Mouse (Mus musculus) small intestine, adult 2 months (tissue): Measurements from ENCODE around the gene Pigc.

Source experiments
- CTCF ChIP-seq: fragments of 200-500 bp; IDR thresholded peaks from 2 replicates; pipeline ENCODE4 v1.5.1; 2012; ENCODE audit warnings: low read depth, mild to moderate bottlenecking, control low read depth, inconsistent platforms, low read length, moderate library complexity, mixed read lengths; ENCODE audit not compliant: insufficient replicate concordance, insufficient read length; ENCODE audit errors: extremely low read depth
- POLR2A ChIP-seq: fragments of 200-500 bp; IDR thresholded peaks from 2 replicates; pipeline ENCODE4 v1.6.1; 2012; ENCODE audit warnings: low read depth, mild to moderate bottlenecking, control low read depth, inconsistent platforms, low read length, moderate library complexity

DNA sequence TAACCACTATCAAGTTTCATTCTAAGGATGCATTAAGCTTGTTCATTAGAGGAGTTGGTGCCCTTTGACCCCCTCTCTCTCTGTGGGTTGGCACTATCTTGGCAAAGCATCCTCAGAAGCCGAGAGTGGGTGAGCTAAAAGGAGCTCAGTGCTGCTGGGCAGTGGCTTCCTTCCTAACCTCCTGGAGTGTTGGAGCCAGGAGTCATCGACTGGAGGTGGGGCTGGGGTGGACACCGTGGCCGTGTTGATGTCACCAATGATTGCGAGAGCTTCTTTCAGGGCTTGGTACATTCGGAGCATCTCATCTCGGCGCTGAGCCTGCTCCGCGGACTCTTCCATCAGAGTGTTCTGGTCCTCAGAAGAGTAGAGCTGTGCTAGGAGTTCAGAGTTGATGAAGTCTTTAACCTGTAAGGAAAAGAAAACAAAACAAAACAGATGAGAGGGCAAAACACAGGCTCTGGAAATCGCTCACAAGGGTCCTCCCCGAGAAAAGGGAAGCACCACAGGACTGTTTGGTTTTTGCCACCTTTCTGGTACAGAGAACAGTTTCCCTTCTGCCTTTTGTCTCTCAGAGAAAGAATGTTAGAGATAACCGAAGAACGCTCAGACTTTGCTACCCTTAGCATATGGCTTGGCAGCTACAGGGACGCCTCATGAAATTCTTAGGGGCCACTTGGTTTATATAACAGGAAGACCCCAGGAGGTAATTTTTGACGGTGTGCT lies 42.7 kb downstream of the Pigc start:
- TF ChIP-seq POLR2A (no peak), CTCF (no peak)
